In the genomic region with DNA sequence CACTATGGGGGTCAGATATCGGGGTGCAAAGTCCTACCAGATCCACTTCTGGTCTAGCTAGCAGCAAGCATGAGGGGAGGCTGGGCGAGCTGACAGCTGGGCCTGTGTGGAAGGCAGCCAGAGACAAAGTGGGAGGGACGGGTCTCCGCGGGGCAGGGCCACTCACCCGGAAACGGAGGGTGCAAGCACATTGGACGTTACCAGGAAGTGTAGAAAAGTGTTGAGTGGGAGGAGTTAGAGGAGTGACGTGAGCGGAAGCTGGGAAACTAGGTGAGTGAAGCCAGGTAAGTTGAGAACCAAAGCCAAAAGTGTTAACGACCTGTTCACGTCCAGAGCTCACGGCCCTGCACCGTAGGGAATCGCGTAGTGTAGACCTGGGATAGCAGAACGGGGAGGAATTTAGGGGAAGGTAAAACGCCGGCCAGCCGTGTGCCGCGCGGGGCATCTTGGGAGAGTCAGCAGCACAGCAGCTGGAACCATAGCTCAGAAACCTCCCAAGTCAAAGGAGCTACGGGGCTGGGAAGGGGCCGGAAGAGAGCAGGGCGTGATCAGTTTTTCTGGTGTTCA, we compare ENCODE assay signal across 8 mouse cellular contexts. TPM values are rescaled to one million over a fixed set of nuclear protein-coding genes. Genes with fewer than 3 reads are reported as not detected.
A peak's percentile ranks its signal among the peaks of the same experiment; 100 is the strongest.
DNase-seq lines count a peak whose midpoint lies in the region; ATAC-seq lines count a peak whose summit lies in the region.

Gene Zfp51, plus strand, starts transcription at position 237 of the 567 bp plus-strand sequence.

- H3K27ac ChIP-seq in forebrain, embryonic 14.5 days (ENCODE audit: low read depth, low read length): peak within 1 kb of the TSS; percentile 76
- peak within 1 kb of the TSS; percentile 85 for H3K27ac ChIP-seq in neural tube, embryonic 15.5 days (replicated peaks)

- intact Hi-C loops in heart, postnatal 14 days (cut with DNase I): loop anchor here (2.0 to 5.0 kb wide), 3 partner anchors 39 to 237 kb away; partner anchors contain the start of gene Zfp53

- H3K4me1 ChIP-seq in forebrain, embryonic 14.5 days (ENCODE audit: control insufficient read depth, insufficient read depth, low read length): no peaks in the 10 kb centered on the region; the same call in 1 of the 2 replicates
- H3K4me1 ChIP-seq in neural tube, embryonic 15.5 days: peaks cover 7% of the 10 kb centered on the region

- H3K4me2 ChIP-seq in forebrain, embryonic 14.5 days (ENCODE audit: low read length): peak within 1 kb of the TSS; percentile 61
- H3K4me2 ChIP-seq in neural tube, embryonic 15.5 days: peak within 1 kb of the TSS; percentile 71

- ATAC-seq in forebrain, embryonic 14.5 days: peak; percentile 99
- peak; percentile 100 for ATAC-seq in neural tube, embryonic 15.5 days (ENCODE audit: low FRiP score)

- 0% methylated on average over 26 of the region's 26 CpGs for WGBS in forebrain, embryonic 14.5 days
- WGBS in neural tube, embryonic 15.5 days: under 1% methylated on average over 26 of the region's 26 CpGs

- peak; percentile 95 for DNase-seq in ES-CJ7 (ENCODE audit: low read depth, low spot score)
- DNase-seq in cerebellum, adult 11 months: peak; percentile 75
- DNase-seq in forebrain, embryonic 14.5 days (ENCODE audit: low spot score): peak; percentile 92
- peak; percentile 90 to 95 for DNase-seq in heart, postnatal 14 days
- peak; percentile 88 for DNase-seq in layer of hippocampus, adult 11-12 months (ENCODE audit: low spot score)
- DNase-seq in lung, adult 18-20 months: peak; percentile 96 to 97
- DNase-seq in testis, postnatal 14 days (ENCODE audit: low spot score): peak; percentile 87

- no peaks in the 10 kb centered on the region for H3K27me3 ChIP-seq in forebrain, embryonic 14.5 days (replicated peaks; ENCODE audit: control insufficient read depth, insufficient read depth, low read length)
- H3K27me3 ChIP-seq in neural tube, embryonic 15.5 days (replicated peaks): peaks cover 8% of the 10 kb centered on the region

- no peaks in the 10 kb centered on the region for H3K36me3 ChIP-seq in forebrain, embryonic 14.5 days (ENCODE audit: control insufficient read depth, insufficient read depth, low read length)
- H3K36me3 ChIP-seq in neural tube, embryonic 15.5 days: peaks cover 3% of the 10 kb centered on the region

- H3K9me3 ChIP-seq in forebrain, embryonic 14.5 days (replicated peaks; ENCODE audit: control insufficient read depth, low read length): no peaks in the 10 kb centered on the region
- H3K9me3 ChIP-seq in neural tube, embryonic 15.5 days (replicated peaks): no peaks in the 10 kb centered on the region

- peak within 1 kb of the TSS; percentile 60 for H3K4me3 ChIP-seq in forebrain, embryonic 14.5 days (ENCODE audit: low read depth, low read length)
- peak within 1 kb of the TSS; percentile 68 for H3K4me3 ChIP-seq in neural tube, embryonic 15.5 days (replicated peaks)

- peak within 1 kb of the TSS; percentile 52 for H3K9ac ChIP-seq in forebrain, embryonic 14.5 days (ENCODE audit: low read length)
- peak within 1 kb of the TSS; percentile 48 for H3K9ac ChIP-seq in neural tube, embryonic 15.5 days (replicated peaks)

RNA-seq across cellular contexts. Expression of gene Zfp51, which starts in this region (rescaled TPM):
- 14.4 and 16.0 TPM in 2 replicates for polyA plus RNA-seq in forebrain, embryonic 14.5 days (2014; fragmentation: Nextera tagmentation; extraction: Ambion mirVana)
- 1 to 10 TPM; 5.8 to 6.5 TPM for total RNA-seq in heart, postnatal 14 days (2021)
- polyA plus RNA-seq in neural tube, embryonic 15.5 days (2015; fragmentation: Nextera tagmentation; extraction: Ambion mirVana): 11.1 and 13.7 TPM in 2 replicates

Comparison
In these comparisons a context has a peak if more than half of its experiments do, and no peak if none do; other contexts are left out.
1. Peak in every context shown above with its lines: DNase-seq, ATAC-seq, H3K4me3 ChIP-seq and H3K27ac ChIP-seq.